Mouse (Mus musculus) thymus, adult 2 months (tissue): ENCODE data around the gene H3f3a.
A peak's percentile ranks its signal among the peaks of the same experiment; 100 is the strongest.

Experiments used
- CTCF ChIP-seq: fragments of 200-500 bp; IDR thresholded peaks from 2 replicates; pipeline ENCODE4 v1.5.1; 2012; ENCODE audit warnings: mild to moderate bottlenecking, control low read depth, low read length, moderate library complexity, borderline replicate concordance; ENCODE audit not compliant: control insufficient read depth, poor library complexity, insufficient read depth; ENCODE audit errors: extremely low read depth
- POLR2A ChIP-seq: fragments of 200-500 bp; IDR thresholded peaks from 2 replicates; pipeline ENCODE4 v1.6.1; 2012; ENCODE audit warnings: mild to moderate bottlenecking, low read length, control low read depth, moderate library complexity; ENCODE audit not compliant: control insufficient read depth, poor library complexity, insufficient read depth; ENCODE audit errors: extremely low read depth

- TF ChIP-seq CTCF (no peak), POLR2A (0 out of 2 replicates have a peak, but pooled peaks have one; percentile 27)
These were observed 36.5 kb downstream of the H3f3a start for GRCm38 (mm10) chr1:180777289-180777659.
